Comparison of ENCODE assay signal across 7 mouse cellular contexts in the genomic region with DNA sequence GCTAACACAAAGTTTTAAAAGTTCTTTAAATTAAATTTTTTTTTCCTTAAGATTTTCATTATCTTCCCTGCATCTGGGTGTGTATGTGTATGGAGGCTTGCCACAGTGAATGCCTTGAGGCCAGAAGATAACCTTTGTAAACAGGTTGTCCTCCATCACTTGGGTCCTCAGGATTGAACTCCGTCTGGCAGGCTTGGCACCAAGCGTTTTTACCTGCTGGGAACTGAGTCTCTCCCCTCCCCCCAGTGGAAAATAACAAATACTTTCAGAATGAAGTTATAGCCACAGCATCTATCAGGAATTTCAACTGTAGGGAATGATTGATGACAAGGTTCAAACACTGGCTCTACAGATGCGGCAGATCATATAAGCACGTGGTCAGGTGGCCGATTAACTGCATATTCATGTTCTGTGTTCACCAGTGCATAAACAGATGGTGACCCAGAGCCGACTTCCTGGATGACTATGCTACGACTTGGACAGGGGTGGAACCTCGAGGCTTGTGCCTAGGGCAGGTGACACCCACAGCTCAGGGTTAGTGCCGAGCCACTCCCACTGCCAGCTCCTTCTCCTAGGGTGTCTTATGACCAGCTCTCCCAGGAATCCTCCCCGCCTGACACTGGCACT. TPM values are rescaled to one million over a fixed set of nuclear protein-coding genes. Genes with fewer than 3 reads are reported as not detected.
DNase-seq lines count a peak whose midpoint lies in the region; ATAC-seq lines count a peak whose summit lies in the region.

No protein-coding gene starts in this region.

- peak; percentile 62 for ATAC-seq in embryonic facial prominence, embryonic 14.5 days (ENCODE audit: low read depth)
- peak; percentile 60 for ATAC-seq in heart, embryonic 15.5 days (replicated peaks; ENCODE audit: insufficient number of reproducible peaks, insufficient read depth, low FRiP score, low read depth)
- ATAC-seq in megakaryocyte, adult 5-6 weeks (ENCODE audit: poor library complexity, severe bottlenecking), result peak; percentile 63

- peak overlapping the region; percentile 82 for H3K4me2 ChIP-seq in embryonic facial prominence, embryonic 14.5 days (ENCODE audit: low read depth, low read length)
- H3K4me2 ChIP-seq in heart, embryonic 15.5 days, result peak overlapping the region; percentile 92

- WGBS in embryonic facial prominence, embryonic 14.5 days, result 5% methylated on average over 10 of the region's 10 CpGs
- 4% methylated on average over 10 of the region's 10 CpGs for WGBS in heart, embryonic 15.5 days

- H3K4me1 ChIP-seq in embryonic facial prominence, embryonic 14.5 days (ENCODE audit: control insufficient read depth, insufficient read depth, low read length), result peaks cover 12% of the 10 kb centered on the region
- H3K4me1 ChIP-seq in heart, embryonic 15.5 days (replicated peaks), result peaks cover 19% of the 10 kb centered on the region

- no peak overlapping the region for H3K27ac ChIP-seq in embryonic facial prominence, embryonic 14.5 days (replicated peaks; ENCODE audit: low read depth, low read length)
- peak overlapping the region; percentile 79 for H3K27ac ChIP-seq in heart, embryonic 15.5 days

- no peaks in the 10 kb centered on the region for H3K9me3 ChIP-seq in embryonic facial prominence, embryonic 14.5 days (ENCODE audit: control insufficient read depth, low read length)
- no peaks in the 10 kb centered on the region for H3K9me3 ChIP-seq in heart, embryonic 15.5 days (replicated peaks)

- H3K36me3 ChIP-seq in embryonic facial prominence, embryonic 14.5 days (ENCODE audit: control insufficient read depth, insufficient read depth, low read length), result peaks cover 20% of the 10 kb centered on the region
- H3K36me3 ChIP-seq in heart, embryonic 15.5 days, result peaks cover 21% of the 10 kb centered on the region

- 0 out of 2 replicates have a peak overlapping the region, but pooled peaks have one; percentile 55 for H3K9ac ChIP-seq in embryonic facial prominence, embryonic 14.5 days (ENCODE audit: low read depth, low read length)
- peak overlapping the region; percentile 86; the same call in 1 of the 2 replicates for H3K9ac ChIP-seq in heart, embryonic 15.5 days

- peak overlapping the region; percentile 88 for H3K4me3 ChIP-seq in embryonic facial prominence, embryonic 14.5 days (ENCODE audit: low read depth, low read length)
- peak overlapping the region; percentile 98 for H3K4me3 ChIP-seq in heart, embryonic 15.5 days

- H3K27me3 ChIP-seq in embryonic facial prominence, embryonic 14.5 days (replicated peaks; ENCODE audit: control insufficient read depth, insufficient read depth, low read length), result no peaks in the 10 kb centered on the region
- H3K27me3 ChIP-seq in heart, embryonic 15.5 days, result no peaks in the 10 kb centered on the region

- DNase-seq in ES-CJ7 (ENCODE audit: low read depth, low spot score), result peak; percentile 89
- peak; percentile 46 for DNase-seq in adrenal gland, postnatal 10 days
- peak; percentile 38 for DNase-seq in embryonic facial prominence, embryonic 14.5 days (ENCODE audit: low spot score)
- peak; percentile 74 for DNase-seq in kidney, postnatal 14 days
- DNase-seq in spleen, postnatal 14 days (ENCODE audit: low spot score in 2 of 2), result peak; percentile 35 to 43

RNA-seq across cellular contexts. Expression of a gene that starts 0.9 kb away (rescaled TPM):
- 100 to 1,000 TPM; 119 to 121 TPM for total RNA-seq in adrenal gland, postnatal 10 days (2021)
- 168 and 182 TPM in 2 replicates for polyA plus RNA-seq in embryonic facial prominence, embryonic 14.5 days (2014; fragmentation: Nextera tagmentation; extraction: Ambion mirVana)
- 207 and 220 TPM in 2 replicates for polyA plus RNA-seq in heart, embryonic 15.5 days (2015; fragmentation: Nextera tagmentation; extraction: Ambion mirVana)
- 69.8 and 82.1 TPM in 2 replicates for total RNA-seq in megakaryocyte, adult 5-6 weeks (2015)
- 46.0 and 55.7 TPM in 2 replicates for total RNA-seq in megakaryocyte, adult 5-6 weeks (2017)

RNA-seq across cellular contexts. Expression of a gene that starts 5.9 kb away (rescaled TPM):
- 1 to 10 TPM; 4.0 to 5.5 TPM for total RNA-seq in adrenal gland, postnatal 10 days (2021)
- polyA plus RNA-seq in embryonic facial prominence, embryonic 14.5 days (2014; fragmentation: Nextera tagmentation; extraction: Ambion mirVana), result 14.9 and 15.8 TPM in 2 replicates
- polyA plus RNA-seq in heart, embryonic 15.5 days (2015; fragmentation: Nextera tagmentation; extraction: Ambion mirVana), result 3.9 and 5.6 TPM in 2 replicates
- total RNA-seq in megakaryocyte, adult 5-6 weeks (2015), result not detected in 2 replicates
- total RNA-seq in megakaryocyte, adult 5-6 weeks (2017), result 0.33 TPM in 1 of 2 replicates, not detected in the other

RNA-seq across cellular contexts. Expression of a gene that starts 29.4 kb away (rescaled TPM):
- total RNA-seq in adrenal gland, postnatal 10 days (2021), result under 1 TPM; 0.15 to 0.18 TPM
- polyA plus RNA-seq in embryonic facial prominence, embryonic 14.5 days (2014; fragmentation: Nextera tagmentation; extraction: Ambion mirVana), result 4.7 and 5.4 TPM in 2 replicates
- polyA plus RNA-seq in heart, embryonic 15.5 days (2015; fragmentation: Nextera tagmentation; extraction: Ambion mirVana), result 0.23 and 1.1 TPM in 2 replicates
- total RNA-seq in megakaryocyte, adult 5-6 weeks (2015), result not detected in 2 replicates
- total RNA-seq in megakaryocyte, adult 5-6 weeks (2017), result not detected in 2 replicates

RNA-seq across cellular contexts. Expression of a gene that starts 52.5 kb away (rescaled TPM):
- 1 to 10 TPM; 3.2 to 4.3 TPM for total RNA-seq in adrenal gland, postnatal 10 days (2021)
- 4.9 and 6.4 TPM in 2 replicates for polyA plus RNA-seq in embryonic facial prominence, embryonic 14.5 days (2014; fragmentation: Nextera tagmentation; extraction: Ambion mirVana)
- polyA plus RNA-seq in heart, embryonic 15.5 days (2015; fragmentation: Nextera tagmentation; extraction: Ambion mirVana), result 4.8 and 6.1 TPM in 2 replicates
- total RNA-seq in megakaryocyte, adult 5-6 weeks (2015), result 0.83 and 1.1 TPM in 2 replicates
- total RNA-seq in megakaryocyte, adult 5-6 weeks (2017), result 1.5 and 1.7 TPM in 2 replicates

Comparison
In these comparisons a context has a peak if more than half of its experiments do, and no peak if none do; other contexts are left out.
1. DNase-seq: peak in every context shown above with its lines; median percentile 89 in ES-CJ7; 74 in kidney, postnatal 14 days; 46 in adrenal gland, postnatal 10 days; 39 in spleen, postnatal 14 days; 38 in embryonic facial prominence, embryonic 14.5 days.